Mouse (Mus musculus) embryonic facial prominence, embryonic 10.5 days (tissue): ENCODE data around the gene Slc12a4. TPM values are rescaled to one million over a fixed set of nuclear protein-coding genes. Genes with fewer than 3 reads are reported as not detected.

ENCODE experiments used
- DNase-seq: peaks from one replicate; pipeline ENCODE4 v3.0.0-alpha.2; 2017; ENCODE audit warnings: low spot score
- H3K27ac ChIP-seq: fragments of 300-500 bp; sonication (generic); replicated peaks from 2 replicates; pipeline ENCODE4 v1.5.1; 2016; ENCODE audit warnings: mild to moderate bottlenecking
- H3K27me3 ChIP-seq: fragments of 300-500 bp; sonication (generic); replicated peaks from 2 replicates; pipeline ENCODE4 v1.6.1; 2016; ENCODE audit warnings: low read depth, mild to moderate bottlenecking; ENCODE audit not compliant: poor library complexity, severe bottlenecking
- H3K36me3 ChIP-seq: fragments of 300-500 bp; sonication (generic); replicated peaks from 2 replicates; pipeline ENCODE4 v1.6.1; 2016; ENCODE audit warnings: mild to moderate bottlenecking, moderate library complexity
- H3K4me1 ChIP-seq: fragments of 300-500 bp; sonication (generic); 2 replicates; pipeline ENCODE4 v1.6.1; 2016
- H3K4me3 ChIP-seq: fragments of 300-500 bp; sonication (generic); 2 replicates; pipeline ENCODE4 v1.5.1; 2016; ENCODE audit warnings: mild to moderate bottlenecking, moderate library complexity
- H3K9me3 ChIP-seq: fragments of 300-500 bp; sonication (generic); 2 replicates; pipeline ENCODE4 v1.6.1; 2016; ENCODE audit warnings: mild to moderate bottlenecking
- WGBS: fragments of 180-500 bp; shearing (Covaris S2); methylation state at CpG from one replicate; pipeline ENCODE4 v1.1.7; 2016; 5-methylcytosine and 5-hydroxymethylcytosine counted together
- microRNA-seq: library from miRNA; unstranded; fragments of <30 nt; microRNA quantifications from one replicate; pipeline ENCODE4, GENCODE M21; 2017
- polyA plus RNA-seq: library from polyadenylated mRNA; unstranded; fragments of >200 nt; fragmentation: Nextera tagmentation; extraction: Ambion mirVana; gene quantifications from 2 replicates; pipeline ENCODE4 v1.2.1, GENCODE M21; 2016

Slc12a4 gene
- polyA plus RNA-seq, 1 experiment from 2014 or later, result 33.9 TPM

DNA sequence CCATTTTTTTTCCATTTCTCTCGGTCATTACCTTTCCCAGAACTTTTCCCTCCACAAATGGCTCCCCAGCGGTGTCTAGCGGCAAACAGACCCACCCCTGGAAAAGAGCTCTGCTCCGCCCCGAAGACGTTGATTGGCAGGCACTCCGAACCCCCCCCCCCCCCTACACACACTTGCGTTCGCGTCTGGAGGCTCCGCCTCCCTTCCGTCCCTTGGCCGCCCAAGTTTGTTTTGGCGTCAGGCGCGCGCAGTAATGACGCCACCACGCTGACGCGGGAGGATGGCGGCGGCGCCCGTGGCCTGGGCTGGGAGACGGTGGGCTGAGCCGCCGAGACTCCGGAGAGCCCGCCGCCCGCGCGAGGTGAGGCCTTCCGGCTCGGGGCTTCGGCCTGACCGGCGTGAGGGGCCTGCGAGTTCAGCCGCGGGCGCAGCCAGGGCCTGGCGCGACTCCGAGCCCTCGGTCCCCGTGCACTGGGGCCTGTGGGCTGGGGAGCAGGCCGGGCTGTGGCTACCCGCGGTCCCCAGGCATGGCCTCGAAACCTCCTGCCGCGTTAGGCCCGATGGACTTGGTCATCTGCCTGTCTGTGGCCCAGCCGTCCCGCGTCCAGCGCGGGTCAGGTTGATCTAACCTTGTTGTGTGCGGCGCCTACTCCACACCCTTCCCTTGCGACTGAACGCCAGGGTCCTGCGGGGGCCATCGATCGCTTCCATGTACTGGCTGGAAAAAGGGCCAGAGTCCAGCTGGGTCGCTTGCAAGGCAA, 65.5 kb downstream of the Slc12a4 start, which contains the start of gene Pskh1:
Gene Pskh1 (plus strand): TSS at position 262 of the 761 bp plus-strand sequence.
- Histone ChIP-seq H3K27me3 (no peaks in the 10 kb centered on the region), H3K36me3 (no peaks in the 10 kb centered on the region), H3K27ac (peak within 1 kb of the TSS; percentile 98), H3K4me1 (peaks cover 8% of the 10 kb centered on the region), H3K9me3 (no peaks in the 10 kb centered on the region), H3K4me3 (peak within 1 kb of the TSS; percentile 97)
- under 1% methylated on average over 68 of the region's 68 CpGs for WGBS
- DNase-seq, result peak; percentile 96

- Histone ChIP-seq H3K27ac (no peak overlapping the region), H3K9me3 (no peaks in the 10 kb centered on the region), H3K4me3 (no peak overlapping the region), H3K4me1 (peaks cover 15% of the 10 kb centered on the region), H3K36me3 (peaks cover 21% of the 10 kb centered on the region), H3K27me3 (no peaks in the 10 kb centered on the region)
- DNase-seq, result no peak
- WGBS, result 84% methylated on average over 9 of the region's 9 CpGs
These were observed 68.0 kb downstream of the Slc12a4 start for GRCm38 (mm10) chr8:105897801-105898480.

Small RNA genes within 50 kb of the gene (microRNA-seq; reads per million reads assigned to microRNA genes)
- not detected for gene Mir7074

Other genes with a start within 250 kb of the Slc12a4 start
- 34.7 and 36.6 TPM in 2 replicates for gene Gfod2, start 207.4 kb downstream of the Slc12a4 start, polyA plus RNA-seq
- gene Ranbp10, start 138.7 kb downstream of the Slc12a4 start, polyA plus RNA-seq, result 11.4 and 12.1 TPM in 2 replicates
- gene Tsnaxip1, start 138.4 kb downstream of the Slc12a4 start, polyA plus RNA-seq, result 0.19 and 0.40 TPM in 2 replicates
- gene Cenpt, start 112.8 kb downstream of the Slc12a4 start, polyA plus RNA-seq, result 49.6 and 51.2 TPM in 2 replicates
- gene Thap11, start 111.0 kb downstream of the Slc12a4 start, polyA plus RNA-seq, result 82.1 and 83.0 TPM in 2 replicates
- gene Nutf2, start 105.5 kb downstream of the Slc12a4 start, polyA plus RNA-seq, result 394 and 398 TPM in 2 replicates
- 69.8 and 78.4 TPM in 2 replicates for gene Edc4, start 85.2 kb downstream of the Slc12a4 start, polyA plus RNA-seq
- 0.35 and 0.54 TPM in 2 replicates for gene Nrn1l, start 72.5 kb downstream of the Slc12a4 start, polyA plus RNA-seq
- gene Pskh1, start 65.7 kb downstream of the Slc12a4 start, polyA plus RNA-seq, result 35.9 and 38.1 TPM in 2 replicates
- 1.9 and 2.2 TPM in 2 replicates for gene Ctrl, start 32.2 kb downstream of the Slc12a4 start, polyA plus RNA-seq
- gene Psmb10, start 27.7 kb downstream of the Slc12a4 start, polyA plus RNA-seq, result 30.5 and 36.8 TPM in 2 replicates
- gene Lcat, start 22.7 kb downstream of the Slc12a4 start, polyA plus RNA-seq, result 1.7 and 2.4 TPM in 2 replicates
- gene Dpep3, start 13.3 kb upstream of the Slc12a4 start, polyA plus RNA-seq, result not detected in 2 replicates
- 21.0 and 24.9 TPM in 2 replicates for gene Dus2, start 25.2 kb upstream of the Slc12a4 start, polyA plus RNA-seq
- gene Dpep2nb, start 39.9 kb upstream of the Slc12a4 start, polyA plus RNA-seq, result not detected in 2 replicates
- gene Ddx28, start 45.8 kb upstream of the Slc12a4 start, polyA plus RNA-seq, result 22.3 and 23.6 TPM in 2 replicates
- gene Nfatc3, start 92.7 kb upstream of the Slc12a4 start, polyA plus RNA-seq, result 6.8 and 7.3 TPM in 2 replicates
- 7.5 and 10.5 TPM in 2 replicates for gene Esrp2, start 170.9 kb upstream of the Slc12a4 start, polyA plus RNA-seq
- gene Pla2g15, start 184.3 kb upstream of the Slc12a4 start, polyA plus RNA-seq, result 12.8 and 13.8 TPM in 2 replicates
- 71.6 and 84.5 TPM in 2 replicates for gene Slc7a6, start 202.8 kb upstream of the Slc12a4 start, polyA plus RNA-seq
- 37.5 and 39.7 TPM in 2 replicates for gene Slc7a6os, start 244.8 kb upstream of the Slc12a4 start, polyA plus RNA-seq
- gene Prmt7, start 244.8 kb upstream of the Slc12a4 start, polyA plus RNA-seq, result 75.8 and 80.6 TPM in 2 replicates